Mouse (Mus musculus) granulocyte monocyte progenitor cell, adult 5-6 weeks (primary cell): ENCODE results near the gene Hoxa5. TPM values are rescaled to one million over a fixed set of nuclear protein-coding genes. Genes with fewer than 3 reads are reported as not detected.
A peak's percentile ranks its signal among the peaks of the same experiment; 100 is the strongest.

Experiments used
- ATAC-seq: replicated peaks from 2 replicates; pipeline ENCODE4 v1.8.0; 2016; ENCODE audit warnings: mild to moderate bottlenecking, moderate TSS enrichment, inconsistent platforms; ENCODE audit not compliant: poor library complexity, severe bottlenecking
- total RNA-seq, 2 experiments: library from RNA; stranded (forward) in 1 of 2; stranded (reverse) in 1 of 2; fragments of 200-712, 200-1000 nt in 1 of 2; fragments of >200 nt in 1 of 2; fragmentation: Nextera tagmentation in 1 of 2; gene quantifications; 2 replicates each; pipeline ENCODE4 v1.2.3; 2014 to 2017

Hoxa5 gene
- total RNA-seq, 2 experiments from 2014 or later = 0.36 to 2.3 TPM

DNA sequence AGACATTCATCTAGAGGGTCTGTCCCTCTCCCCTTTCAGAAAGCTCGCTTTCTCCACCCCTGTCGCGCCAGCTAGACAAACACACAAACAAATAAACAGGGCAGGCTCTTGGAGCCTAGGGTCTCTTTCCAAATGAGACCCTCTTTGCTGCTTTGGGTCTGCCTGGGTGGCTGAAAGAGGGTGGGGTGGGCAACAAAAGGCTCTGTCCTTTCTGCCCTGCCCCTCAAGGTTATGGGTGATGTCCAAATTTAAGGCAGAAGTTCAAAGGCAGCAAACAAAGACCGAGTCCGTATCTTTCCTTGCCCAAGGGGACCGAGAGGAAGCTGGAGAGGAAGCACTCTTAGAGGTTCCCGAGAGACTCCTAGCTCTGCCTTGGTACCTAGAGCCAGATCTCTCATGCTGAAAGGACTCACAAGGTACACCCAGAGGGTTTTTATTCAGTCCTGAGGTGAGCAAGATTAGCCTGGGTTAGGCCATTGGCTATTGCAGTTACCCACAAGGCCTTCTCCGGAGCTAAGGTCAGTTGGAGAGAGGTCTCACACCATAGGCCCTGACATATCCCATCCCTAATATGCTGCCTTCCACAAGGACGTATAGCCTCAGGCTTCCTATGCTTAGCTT lies 36.7 kb upstream of the Hoxa5 start:
- no peak for ATAC-seq

- ATAC-seq = peak; percentile 83
Observed at GRCm38 (mm10) chr6:52240389-52241000, 36.1 kb upstream of the Hoxa5 start, which contains the start of gene Hoxa10. Hoxa10 (minus strand) TSS chr6:52240854.

- no peak for ATAC-seq
Observed at GRCm38 (mm10) chr6:52239625-52240388, 35.4 kb upstream of the Hoxa5 start.

- no peak for ATAC-seq
Observed at GRCm38 (mm10) chr6:52238976-52239375, 34.6 kb upstream of the Hoxa5 start.

- no peak for ATAC-seq
Observed at GRCm38 (mm10) chr6:52238155-52238545, 33.8 kb upstream of the Hoxa5 start.

- no peak for ATAC-seq
Observed at GRCm38 (mm10) chr6:52237346-52238154, 33.2 kb upstream of the Hoxa5 start.

DNA sequence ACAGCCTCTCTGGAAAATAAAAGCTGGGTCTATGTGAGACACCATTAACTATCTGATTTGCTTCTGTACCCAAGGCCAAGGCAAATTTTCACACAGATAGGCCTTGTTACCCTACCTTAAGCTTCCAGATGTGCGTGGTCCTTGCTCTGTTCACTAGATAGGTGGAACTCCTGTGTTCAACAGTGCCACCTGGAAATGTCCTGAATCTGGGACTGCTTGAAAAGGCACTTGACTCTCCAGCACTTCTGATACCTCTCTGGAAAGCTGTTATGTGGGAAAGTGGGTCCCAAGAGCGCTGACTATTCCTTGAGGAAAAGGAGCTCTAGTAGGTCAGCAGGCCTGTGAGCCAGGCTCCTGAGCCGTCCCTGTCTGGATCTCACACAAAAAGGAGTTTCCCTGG lies 32.4 kb upstream of the Hoxa5 start:
- ATAC-seq = no peak

GRCm38 (mm10) chr6:52235866-52236265 lies 31.5 kb upstream of the Hoxa5 start:
- no peak for ATAC-seq

GRCm38 (mm10) chr6:52235267-52235666 lies 30.9 kb upstream of the Hoxa5 start:
- ATAC-seq = no peak

DNA sequence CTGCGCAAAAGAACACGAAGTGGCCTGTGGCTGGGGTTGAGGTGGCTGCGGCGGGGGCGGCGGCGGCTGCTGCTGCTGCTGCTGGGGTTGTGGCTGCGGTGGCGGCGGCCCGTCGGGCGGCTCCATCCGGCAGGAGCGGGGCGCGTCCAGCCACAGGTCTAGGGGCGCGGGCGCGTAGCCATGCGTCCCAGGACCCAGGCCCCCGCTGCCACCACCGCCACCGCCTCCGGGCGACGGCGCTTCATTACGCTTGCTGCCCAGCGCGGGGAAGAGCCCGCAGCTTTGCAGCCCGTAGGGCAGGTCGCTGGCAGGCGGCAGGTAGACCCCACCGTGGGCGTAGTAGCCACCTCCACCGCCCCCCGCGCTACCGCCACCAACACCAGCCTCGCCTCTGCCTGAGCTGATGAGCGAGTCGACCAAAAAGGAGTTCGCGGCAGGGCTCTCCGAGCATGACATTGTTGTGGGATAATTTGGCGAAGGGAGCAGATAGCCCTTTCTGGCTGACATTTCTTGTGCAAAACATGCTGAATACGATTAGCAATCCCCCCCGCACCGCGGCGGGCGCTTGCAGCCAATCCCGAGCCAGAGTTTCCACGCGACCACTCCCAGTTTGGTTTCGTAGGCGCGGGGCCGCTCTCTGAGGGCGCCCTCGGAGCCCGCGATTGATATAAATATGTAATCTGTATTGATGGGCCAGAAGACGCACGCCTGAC lies 30.2 kb upstream of the Hoxa5 start:
- 0 out of 2 replicates have a peak, but pooled peaks have one; percentile 2 for ATAC-seq

DNA sequence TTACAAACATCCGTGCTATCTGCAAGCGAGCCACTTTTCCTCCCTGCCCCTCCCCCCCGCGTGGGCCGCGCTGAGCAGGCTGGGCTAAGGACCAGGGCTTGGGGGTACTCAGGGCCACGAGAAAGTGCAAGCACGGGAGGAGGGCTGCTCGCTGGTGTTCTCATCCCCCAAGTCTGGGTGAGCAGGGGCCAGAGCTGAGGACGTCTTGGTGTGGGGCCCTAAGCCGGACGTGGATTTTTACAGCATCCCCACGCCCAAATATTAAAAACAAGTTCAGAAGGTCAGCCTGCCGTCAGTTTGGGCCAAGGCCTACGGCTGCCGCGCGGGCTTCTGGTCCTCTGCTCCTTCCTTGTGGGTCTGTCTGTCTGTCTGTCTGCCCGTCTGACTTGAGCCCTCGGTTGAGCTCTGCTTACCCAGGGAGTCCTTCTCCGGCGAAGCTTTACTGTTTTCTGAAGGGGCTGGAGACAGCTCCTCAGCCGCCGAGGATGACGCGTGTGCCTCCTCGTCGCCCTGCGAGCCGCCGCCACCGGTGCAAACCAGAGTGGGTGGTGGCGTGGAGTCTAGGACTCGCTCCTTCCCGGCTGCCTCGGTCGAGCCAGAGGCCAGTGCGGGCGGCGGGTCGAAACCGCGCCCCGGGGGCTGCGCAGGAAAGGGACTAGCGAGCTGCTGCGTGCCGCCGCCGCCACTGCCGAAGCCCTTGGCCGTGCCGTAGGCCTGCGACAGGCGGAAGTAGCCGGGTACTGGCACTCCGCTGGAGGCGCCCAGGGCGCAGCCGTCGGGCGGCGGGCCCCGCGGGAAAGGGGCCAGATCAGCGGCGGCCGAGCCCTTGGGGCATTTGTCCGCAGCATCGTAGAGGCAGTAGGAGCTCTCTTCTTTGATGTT lies 29.4 kb upstream of the Hoxa5 start:
- peak; percentile 55 for ATAC-seq

- no peak for ATAC-seq
Observed at GRCm38 (mm10) chr6:52232984-52233545, 28.7 kb upstream of the Hoxa5 start.

GRCm38 (mm10) chr6:52232568-52232965 lies 28.2 kb upstream of the Hoxa5 start:
- no peak for ATAC-seq

GRCm38 (mm10) chr6:52231885-52232567 lies 27.6 kb upstream of the Hoxa5 start:
- no peak for ATAC-seq

- ATAC-seq = no peak
Observed at GRCm38 (mm10) chr6:52230516-52231165, 26.3 kb upstream of the Hoxa5 start, which contains the start of gene Hoxa9. Hoxa9 (minus strand) TSS chr6:52231089.

DNA sequence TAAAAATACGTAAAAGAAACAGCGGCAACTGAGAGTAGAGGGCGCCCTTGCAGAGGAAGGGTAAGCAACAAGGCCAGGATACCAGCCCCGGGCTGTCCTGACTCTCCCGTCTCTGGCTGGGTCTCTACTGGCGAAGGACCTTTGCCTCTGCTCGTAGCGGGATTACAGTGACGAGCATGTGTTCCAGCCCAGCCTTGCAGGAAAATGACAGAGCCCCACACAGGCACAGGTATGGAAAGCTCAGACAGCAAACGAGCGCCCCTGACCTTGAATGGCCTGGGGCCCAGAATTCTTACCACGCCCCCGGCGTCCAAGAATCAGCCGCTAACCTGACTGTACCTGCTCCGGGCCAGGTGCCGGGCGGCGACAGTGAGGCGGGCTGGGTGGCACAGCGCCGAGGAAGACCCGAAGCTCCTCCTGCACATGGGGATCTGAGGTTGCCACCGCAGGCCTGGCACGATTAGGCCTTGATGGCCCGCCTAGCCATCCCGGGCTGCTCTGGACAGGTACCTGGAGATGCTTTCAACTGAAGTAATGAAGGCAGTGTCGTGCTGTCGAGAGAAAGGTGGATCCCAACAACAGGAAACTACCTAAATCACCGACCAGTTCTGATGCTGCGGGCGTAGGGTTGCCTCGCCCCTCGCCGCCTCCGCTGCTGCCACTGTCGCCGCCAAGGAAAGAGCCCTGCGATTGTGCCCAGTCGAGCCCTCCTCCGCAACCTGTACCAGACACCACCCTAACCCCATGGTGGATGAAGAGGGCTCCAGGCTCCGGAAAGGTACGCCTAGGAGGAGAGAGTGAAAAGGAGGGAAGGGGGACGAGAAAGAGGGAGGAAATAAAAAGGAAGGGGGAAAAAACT lies 25.4 kb upstream of the Hoxa5 start:
- no peak for ATAC-seq
